Mouse (Mus musculus) olfactory bulb, adult 2 months (tissue): Measurements from ENCODE around the gene Rhox3c. TPM values are rescaled to one million over a fixed set of nuclear protein-coding genes. Genes with fewer than 3 reads are reported as not detected.
"Not testable (repeated sequence)": the region's sequence is repeated elsewhere in the genome, so short reads cannot be mapped to it uniquely, and the experiment has no call there.

Experiments
- H3K27ac ChIP-seq: fragments of 200-500 bp; 2 replicates; pipeline ENCODE4 v1.5.1; 2012; ENCODE audit warnings: low read depth, low read length; ENCODE audit not compliant: insufficient read depth
- H3K4me1 ChIP-seq: fragments of 200-500 bp; 2 replicates; pipeline ENCODE4 v1.6.1; 2012; ENCODE audit warnings: low read length; ENCODE audit not compliant: control insufficient read depth, insufficient read depth
- H3K4me3 ChIP-seq: fragments of 200-500 bp; 2 replicates; pipeline ENCODE4 v1.5.1; 2012; ENCODE audit warnings: mild to moderate bottlenecking, low read depth, low read length, moderate library complexity; ENCODE audit not compliant: insufficient read depth
- WGBS: fragments of 180-500 bp; shearing (Covaris S2); methylation state at CpG from one replicate; pipeline ENCODE4 v1.1.7; 2018; 5-methylcytosine and 5-hydroxymethylcytosine counted together
- polyA plus RNA-seq: library from polyadenylated mRNA; stranded (reverse); fragments of >200 nt; gene quantifications from 2 replicates; pipeline ENCODE4 v1.2.4, GENCODE M21; 2012; ENCODE audit warnings: low replicate concordance; ENCODE audit not compliant: missing spikeins, insufficient read depth, insufficient read length

The Rhox3c gene
- not detected in 2 replicates for polyA plus RNA-seq

DNA sequence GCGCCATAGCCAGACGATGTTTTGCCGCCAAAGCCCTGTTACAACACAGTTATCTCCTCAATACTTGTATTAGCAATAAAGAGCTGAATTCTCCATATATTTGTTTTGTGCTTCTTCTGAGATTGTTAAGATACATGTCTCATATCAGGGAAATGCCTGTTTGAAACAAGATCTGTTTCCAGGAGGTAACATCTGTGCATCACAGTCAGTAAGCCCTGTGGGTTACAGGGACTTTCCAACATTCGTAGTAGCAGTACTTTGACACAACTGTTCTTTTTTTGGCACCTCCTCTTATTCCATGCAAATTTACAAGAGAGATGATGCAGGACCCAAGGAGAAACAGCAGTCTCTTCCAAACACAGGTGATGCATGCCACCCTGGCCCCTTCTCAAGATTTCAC lies at the start of gene Rhox3c:
Gene Rhox3c, plus strand, starts transcription at position 301 of the 400 bp plus-strand sequence.
- H3K4me3 ChIP-seq, H3K4me1 ChIP-seq, H3K27ac ChIP-seq: not testable (repeated sequence)
- WGBS: 87% methylated on average over 3 of the region's 4 CpGs

DNA sequence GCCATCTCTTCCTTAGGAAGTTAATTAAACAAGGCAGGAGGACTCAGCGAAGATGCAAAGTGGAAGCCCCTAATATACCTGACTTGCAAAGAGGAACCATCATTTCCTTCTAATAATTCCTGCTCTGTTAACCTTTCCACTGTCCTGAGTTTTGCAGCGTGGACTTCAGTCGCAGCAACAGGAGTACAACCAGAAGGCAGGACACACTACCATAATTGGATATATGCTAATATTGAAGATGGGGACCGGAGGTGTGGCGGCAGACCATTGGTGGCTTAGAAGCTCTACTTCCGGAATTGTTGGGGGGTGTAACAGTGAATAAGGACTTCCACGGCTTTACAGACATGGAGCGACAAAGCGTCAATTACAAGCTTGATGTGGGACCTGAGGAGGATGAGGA lies 46.6 kb upstream of the Rhox3c start, which contains the start of gene Rhox2b:
Gene Rhox2b, plus strand, starts transcription at position 301 of the 400 bp plus-strand sequence.
- no CpG with 5 or more reads among the region's 9 CpGs for WGBS
- not testable (repeated sequence) for H3K4me1 ChIP-seq, H3K27ac ChIP-seq, H3K4me3 ChIP-seq

DNA sequence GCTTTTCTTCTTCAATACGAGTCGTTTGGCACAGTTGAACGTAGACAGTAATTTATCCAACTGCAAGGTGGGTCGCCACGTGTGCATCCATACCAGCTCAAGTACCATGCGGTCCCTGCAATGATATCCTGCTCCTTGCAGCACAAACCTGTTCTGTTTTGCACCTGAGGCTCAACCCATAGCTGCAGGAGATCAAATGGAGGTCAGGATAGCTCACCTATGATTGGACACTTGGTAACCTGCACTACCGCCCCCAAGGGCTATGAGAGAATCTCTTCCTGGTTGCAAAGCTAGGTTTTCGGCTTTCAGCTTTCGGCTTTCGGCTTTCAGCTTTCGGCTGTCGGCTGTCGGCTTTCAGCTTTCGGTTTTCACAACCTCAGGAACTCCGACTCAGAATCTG lies 26.2 kb upstream of the Rhox3c start, which contains the start of gene Rhox4b:
Gene Rhox4b, plus strand, starts transcription at position 301 of the 400 bp plus-strand sequence.
- not testable (repeated sequence) for H3K4me1 ChIP-seq, H3K4me3 ChIP-seq, H3K27ac ChIP-seq
- WGBS: 84% methylated on average over 14 of the region's 15 CpGs

DNA sequence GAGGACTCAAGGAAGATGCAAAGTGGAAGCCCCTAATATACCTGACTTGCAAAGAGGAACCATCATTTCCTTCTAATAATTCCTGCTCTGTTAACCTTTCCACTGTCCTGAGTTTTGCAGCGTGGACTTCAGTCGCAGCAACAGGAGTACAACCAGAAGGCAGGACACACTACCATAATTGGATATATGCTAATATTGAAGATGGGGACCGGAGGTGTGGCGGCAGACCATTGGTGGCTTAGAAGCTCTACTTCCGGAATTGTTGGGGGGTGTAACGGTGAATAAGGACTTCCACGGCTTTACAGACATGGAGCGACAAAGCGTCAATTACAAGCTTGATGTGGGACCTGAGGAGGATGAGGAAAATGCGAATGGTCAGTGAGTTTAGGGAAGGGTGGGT lies 5.0 kb upstream of the Rhox3c start, which contains the start of gene Rhox2c:
Gene Rhox2c, plus strand, starts transcription at position 301 of the 400 bp plus-strand sequence.
- WGBS: 94% methylated on average over 9 of the region's 10 CpGs

DNA sequence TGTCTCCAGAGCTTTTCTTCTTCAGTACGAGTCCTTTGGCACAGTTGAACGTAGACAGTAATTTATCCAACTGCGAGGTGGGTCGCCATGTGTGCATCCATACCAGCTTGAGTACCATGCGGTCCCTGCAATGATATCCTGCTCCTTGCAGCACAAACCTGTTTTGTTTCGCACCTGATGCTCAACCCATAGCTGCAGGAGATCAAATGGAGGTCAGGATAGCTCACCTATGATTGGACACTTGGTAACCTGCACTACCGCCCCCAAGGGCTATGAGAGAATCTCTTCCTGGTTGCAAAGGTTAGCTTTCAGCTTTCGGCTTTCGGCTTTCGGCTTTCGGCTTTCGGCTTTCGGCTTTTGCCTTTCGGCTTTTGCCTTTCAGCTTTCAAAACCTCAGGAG lies 21.7 kb downstream of the Rhox3c start, which contains the start of gene Rhox4c:
Gene Rhox4c, plus strand, starts transcription at position 301 of the 400 bp plus-strand sequence.
- H3K4me3 ChIP-seq, H3K27ac ChIP-seq, H3K4me1 ChIP-seq: not testable (repeated sequence)
- WGBS: 93% methylated on average over 14 of the region's 14 CpGs

More for the DNA sequence above, 5.0 kb upstream of the Rhox3c start, which contains the start of gene Rhox2c:
- not testable (repeated sequence) for H3K27ac ChIP-seq, H3K4me3 ChIP-seq, H3K4me1 ChIP-seq

DNA sequence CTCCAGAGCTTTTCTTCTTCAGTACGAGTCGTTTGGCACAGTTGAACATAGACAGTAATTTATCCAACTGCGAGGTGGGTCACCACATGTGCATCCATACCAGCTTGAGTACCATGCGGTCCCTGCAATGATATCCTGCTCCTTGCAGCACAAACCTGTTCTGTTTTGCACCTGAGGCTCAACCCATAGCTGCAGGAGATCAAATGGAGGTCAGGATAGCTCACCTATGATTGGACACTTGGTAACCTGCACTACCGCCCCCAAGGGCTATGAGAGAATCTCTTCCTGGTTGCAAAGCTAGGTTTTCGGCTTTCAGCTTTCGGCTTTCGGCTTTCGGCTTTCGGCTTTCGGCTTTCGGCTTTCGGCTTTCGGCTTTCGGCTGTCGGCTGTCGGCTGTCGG lies 55.7 kb downstream of the Rhox3c start, which contains the start of gene Rhox4d:
Gene Rhox4d, plus strand, starts transcription at position 301 of the 400 bp plus-strand sequence.
- WGBS: 90% methylated on average over 16 of the region's 18 CpGs
- H3K4me1 ChIP-seq, H3K4me3 ChIP-seq, H3K27ac ChIP-seq: not testable (repeated sequence)

Other genes with a start within 250 kb of the Rhox3c start
- not detected in 2 replicates for gene Gm9, start 247.5 kb upstream of the Rhox3c start, polyA plus RNA-seq
- gene Rhox1, start 236.3 kb upstream of the Rhox3c start, polyA plus RNA-seq: not detected in 2 replicates
- gene Rhox2a, start 213.6 kb upstream of the Rhox3c start, polyA plus RNA-seq: not detected in 2 replicates
- gene Rhox3a, start 208.7 kb upstream of the Rhox3c start, polyA plus RNA-seq: not detected in 2 replicates
- not detected in 2 replicates for gene Rhox4a, start 193.2 kb upstream of the Rhox3c start, polyA plus RNA-seq
- gene Rhox3a2, start 78.6 kb upstream of the Rhox3c start, polyA plus RNA-seq: not detected in 2 replicates
- not detected in 2 replicates for gene Rhox4a2, start 67.7 kb upstream of the Rhox3c start, polyA plus RNA-seq
- gene Rhox2b, start 46.5 kb upstream of the Rhox3c start, polyA plus RNA-seq: not detected in 2 replicates
- gene Rhox4b, start 26.1 kb upstream of the Rhox3c start, polyA plus RNA-seq: not detected in 2 replicates
- not detected in 2 replicates for gene Rhox2c, start 4.9 kb upstream of the Rhox3c start, polyA plus RNA-seq
- gene Rhox4c, start 21.8 kb downstream of the Rhox3c start, polyA plus RNA-seq: not detected in 2 replicates
- not detected in 2 replicates for gene Rhox2d, start 34.8 kb downstream of the Rhox3c start, polyA plus RNA-seq
- gene Rhox4d, start 55.8 kb downstream of the Rhox3c start, polyA plus RNA-seq: not detected in 2 replicates
- not detected in 2 replicates for gene Rhox2e, start 71.9 kb downstream of the Rhox3c start, polyA plus RNA-seq
- not detected in 2 replicates for gene Rhox3e, start 83.4 kb downstream of the Rhox3c start, polyA plus RNA-seq
- gene Rhox4e, start 98.8 kb downstream of the Rhox3c start, polyA plus RNA-seq: not detected in 2 replicates
- not detected in 2 replicates for gene Rhox2f, start 112.8 kb downstream of the Rhox3c start, polyA plus RNA-seq
- not detected in 2 replicates for gene Rhox3f, start 122.4 kb downstream of the Rhox3c start, polyA plus RNA-seq
- gene Rhox4f, start 149.1 kb downstream of the Rhox3c start, polyA plus RNA-seq: not detected in 2 replicates
- gene Rhox3g, start 170.0 kb downstream of the Rhox3c start, polyA plus RNA-seq: not detected in 2 replicates
- gene Rhox2g, start 184.9 kb downstream of the Rhox3c start, polyA plus RNA-seq: not detected in 2 replicates
- not detected in 2 replicates for gene Rhox4g, start 192.7 kb downstream of the Rhox3c start, polyA plus RNA-seq
- gene Rhox3h, start 210.2 kb downstream of the Rhox3c start, polyA plus RNA-seq: not detected in 2 replicates
- gene Rhox2h, start 214.7 kb downstream of the Rhox3c start, polyA plus RNA-seq: not detected in 2 replicates